Mouse (Mus musculus) heart, postnatal 0 days (tissue): ENCODE measurements at regions not wholly inside any gene's neighbourhood (a gene's known extent, or its start where the extent isn't known, plus 50 kb on each side); places are given as distances from the start of the nearest gene placed in this dataset.

Source experiments
- CTCF ChIP-seq: IDR thresholded peaks from 2 replicates; pipeline ENCODE4 v1.5.1; 2016; ENCODE audit warnings: antibody characterized with exemption, control low read depth, low read depth
- EP300 ChIP-seq: IDR thresholded peaks from 2 replicates; pipeline ENCODE4 v1.6.1; 2016; ENCODE audit warnings: antibody characterized with exemption, low read depth

DNA sequence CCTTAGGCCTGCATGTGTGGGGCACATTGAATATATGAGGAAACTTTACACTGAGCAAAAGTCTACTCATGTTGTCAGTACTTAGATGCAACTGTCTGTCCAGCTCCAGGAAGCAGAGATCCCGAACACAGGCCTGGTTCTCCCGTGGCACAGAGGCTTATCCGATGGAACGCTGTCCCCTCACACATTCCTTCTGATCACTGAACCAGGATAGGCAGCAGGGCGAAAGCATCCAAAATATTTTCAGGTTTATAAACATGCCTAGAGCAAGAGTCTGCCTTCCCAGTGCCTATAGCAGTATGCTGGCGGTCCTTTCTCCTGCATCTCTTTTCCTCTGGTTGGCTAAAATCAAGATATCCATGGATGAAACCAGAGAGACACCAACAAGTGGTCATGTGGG is 109.3 kb upstream of the Adamts18 start:
- TF ChIP-seq CTCF (no peak), EP300 (no peak)
